21 mouse cellular contexts compared by ENCODE assay signal in the genomic region with DNA sequence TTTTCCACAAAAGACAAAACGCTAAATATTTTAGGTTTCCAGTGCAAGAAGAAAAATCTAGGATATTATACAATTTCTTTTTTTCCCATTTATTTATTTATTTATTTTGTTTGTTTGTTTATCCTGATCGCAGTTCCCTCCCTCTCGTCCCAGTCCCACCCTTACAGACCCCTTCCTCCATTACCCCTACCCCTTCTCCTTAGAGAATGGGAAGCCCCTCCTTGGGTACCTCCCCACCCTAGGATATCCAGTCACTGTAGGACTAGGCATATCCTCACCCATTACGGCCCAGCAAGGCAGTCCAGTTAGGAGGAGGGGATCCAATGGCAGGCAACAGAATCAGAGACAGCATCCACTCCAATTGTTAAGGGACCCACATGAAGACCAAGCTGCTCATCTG.
DNase-seq lines count a peak whose midpoint lies in the region; ATAC-seq lines count a peak whose summit lies in the region.
"Had no signal": no experiment of that assay in that cellular context is flagged by ENCODE, and none has a peak within 500 bp of the region (broad histone marks: within the 10 kb centered on the region; RNA-seq: fewer than 3 reads in every experiment).

No protein-coding gene starts in this region.

- H3K9me3 ChIP-seq in forebrain, embryonic 15.5 days: no peaks in the 10 kb centered on the region
- H3K9me3 ChIP-seq in forebrain, embryonic 11.5 days (ENCODE audit: control insufficient read depth, low read length): no peaks in the 10 kb centered on the region
- no peaks in the 10 kb centered on the region for H3K9me3 ChIP-seq in midbrain, embryonic 11.5 days (ENCODE audit: control insufficient read depth, low read length)
- H3K9me3 ChIP-seq in midbrain, embryonic 15.5 days: no peaks in the 10 kb centered on the region
- H3K9me3 ChIP-seq in neural tube, embryonic 14.5 days (ENCODE audit: control insufficient read depth, low read length): no peaks in the 10 kb centered on the region
- H3K9me3 ChIP-seq: G1E had no signal

- H3K4me1 ChIP-seq in forebrain, embryonic 15.5 days: no peaks in the 10 kb centered on the region
- no peaks in the 10 kb centered on the region for H3K4me1 ChIP-seq in forebrain, embryonic 11.5 days (replicated peaks; ENCODE audit: control insufficient read depth, insufficient read depth, low read length)
- no peaks in the 10 kb centered on the region for H3K4me1 ChIP-seq in midbrain, embryonic 11.5 days (ENCODE audit: control insufficient read depth, insufficient read depth, low read length)
- H3K4me1 ChIP-seq in midbrain, embryonic 15.5 days: no peaks in the 10 kb centered on the region
- H3K4me1 ChIP-seq in neural tube, embryonic 14.5 days (ENCODE audit: control insufficient read depth, insufficient read depth, low read length): no peaks in the 10 kb centered on the region

- H3K27me3 ChIP-seq in forebrain, embryonic 15.5 days: no peaks in the 10 kb centered on the region
- H3K27me3 ChIP-seq in forebrain, embryonic 11.5 days (ENCODE audit: control insufficient read depth, insufficient read depth, low read length): no peaks in the 10 kb centered on the region
- no peaks in the 10 kb centered on the region for H3K27me3 ChIP-seq in midbrain, embryonic 11.5 days (ENCODE audit: control insufficient read depth, insufficient read depth, low read length)
- H3K27me3 ChIP-seq in midbrain, embryonic 15.5 days (replicated peaks): no peaks in the 10 kb centered on the region
- no peaks in the 10 kb centered on the region for H3K27me3 ChIP-seq in neural tube, embryonic 14.5 days (ENCODE audit: control insufficient read depth, insufficient read depth, low read length)
- H3K27me3 ChIP-seq: CH12.LX, Patski had no signal

- H3K9ac ChIP-seq in forebrain, embryonic 15.5 days (replicated peaks): no peak overlapping the region
- H3K9ac ChIP-seq in forebrain, embryonic 11.5 days (ENCODE audit: low read length): no peak overlapping the region
- no peak overlapping the region for H3K9ac ChIP-seq in midbrain, embryonic 11.5 days (ENCODE audit: low read length)
- H3K9ac ChIP-seq in midbrain, embryonic 15.5 days: no peak overlapping the region
- no peak overlapping the region for H3K9ac ChIP-seq in neural tube, embryonic 14.5 days (replicated peaks; ENCODE audit: low read depth, low read length)

- DNase-seq in forebrain, embryonic 11.5 days (ENCODE audit: low spot score): no peak
- DNase-seq in midbrain, embryonic 11.5 days (ENCODE audit: low spot score, missing footprints): peak; percentile 69
- no peak for DNase-seq in neural tube, embryonic 10.5 days (ENCODE audit: extremely low spot score, low spot score)
- DNase-seq: adrenal gland, adult 2 months; adrenal gland, adult 8-10 months; adrenal gland, postnatal 10 days; adrenal gland, postnatal 14 days; adrenal gland, postnatal 25 days; adrenal gland, postnatal 36 days; B cell, adult 2 months; cerebellum, adult 11 months; cerebellum, adult 11-12 months; cerebellum, adult 18-20 months had no signal

- H3K4me2 ChIP-seq in forebrain, embryonic 15.5 days (replicated peaks): no peak overlapping the region
- H3K4me2 ChIP-seq in forebrain, embryonic 11.5 days (ENCODE audit: low read depth, low read length, severe bottlenecking): no peak overlapping the region
- no peak overlapping the region for H3K4me2 ChIP-seq in midbrain, embryonic 11.5 days
- no peak overlapping the region for H3K4me2 ChIP-seq in midbrain, embryonic 15.5 days
- no peak overlapping the region for H3K4me2 ChIP-seq in neural tube, embryonic 14.5 days (ENCODE audit: low read depth, low read length)

- ATAC-seq in forebrain, embryonic 15.5 days (replicated peaks): 0 out of 2 replicates have a peak, but pooled peaks have one; percentile 57
- no peak for ATAC-seq in forebrain, embryonic 11.5 days (replicated peaks; ENCODE audit: low FRiP score)
- ATAC-seq in midbrain, embryonic 11.5 days (ENCODE audit: low FRiP score): no peak
- ATAC-seq in midbrain, embryonic 15.5 days (replicated peaks): no peak
- ATAC-seq in neural tube, embryonic 14.5 days (ENCODE audit: low read depth): 0 out of 2 replicates have a peak, but pooled peaks have one; percentile 49
- ATAC-seq: activated CD4-positive, CD25-positive, alpha-beta regulatory T cell, adult 4 months; CD4-positive, CD25-positive, alpha-beta regulatory T cell, adult 4 months; Patski had no signal

- 90% methylated on average over 4 of the region's 4 CpGs for WGBS in forebrain, embryonic 15.5 days
- WGBS in forebrain, embryonic 11.5 days: 91% methylated on average over 4 of the region's 4 CpGs
- WGBS in midbrain, embryonic 11.5 days: 90% methylated on average over 4 of the region's 4 CpGs
- 90% methylated on average over 4 of the region's 4 CpGs for WGBS in midbrain, embryonic 15.5 days
- 94% methylated on average over 4 of the region's 4 CpGs for WGBS in neural tube, embryonic 14.5 days

- no peak overlapping the region for H3K27ac ChIP-seq in forebrain, embryonic 15.5 days (replicated peaks)
- H3K27ac ChIP-seq in forebrain, embryonic 11.5 days (ENCODE audit: low read depth, low read length): no peak overlapping the region
- H3K27ac ChIP-seq in midbrain, embryonic 11.5 days (ENCODE audit: low read depth, low read length): no peak overlapping the region
- no peak overlapping the region for H3K27ac ChIP-seq in midbrain, embryonic 15.5 days
- no peak overlapping the region for H3K27ac ChIP-seq in neural tube, embryonic 14.5 days (ENCODE audit: low read depth, low read length)

- no peak overlapping the region for H3K4me3 ChIP-seq in forebrain, embryonic 15.5 days
- H3K4me3 ChIP-seq in forebrain, embryonic 11.5 days (ENCODE audit: low read depth, low read length): no peak overlapping the region
- H3K4me3 ChIP-seq in midbrain, embryonic 11.5 days (ENCODE audit: low read depth, low read length): no peak overlapping the region
- H3K4me3 ChIP-seq in midbrain, embryonic 15.5 days: no peak overlapping the region
- no peak overlapping the region for H3K4me3 ChIP-seq in neural tube, embryonic 14.5 days (ENCODE audit: low read depth, low read length)

- H3K36me3 ChIP-seq in forebrain, embryonic 15.5 days: peaks cover 59% of the 10 kb centered on the region
- peaks cover 2% of the 10 kb centered on the region; the same call in 1 of the 2 replicates for H3K36me3 ChIP-seq in forebrain, embryonic 11.5 days (ENCODE audit: control insufficient read depth, insufficient read depth, low read length)
- peaks cover 24% of the 10 kb centered on the region for H3K36me3 ChIP-seq in midbrain, embryonic 11.5 days (ENCODE audit: control insufficient read depth, insufficient read depth, low read length)
- peaks cover 42% of the 10 kb centered on the region for H3K36me3 ChIP-seq in midbrain, embryonic 15.5 days (replicated peaks)
- peaks cover 44% of the 10 kb centered on the region for H3K36me3 ChIP-seq in neural tube, embryonic 14.5 days (ENCODE audit: control insufficient read depth, insufficient read depth, low read length)

Comparison
In these comparisons a context has a peak if more than half of its experiments do, and no peak if none do; other contexts are left out.
1. ATAC-seq: peak in forebrain, embryonic 15.5 days (single experiment) and neural tube, embryonic 14.5 days (single experiment); none in forebrain, embryonic 11.5 days (single experiment), midbrain, embryonic 11.5 days (single experiment) and midbrain, embryonic 15.5 days (single experiment).